Mouse (Mus musculus) heart, postnatal 0 days (tissue): ENCODE results near the gene Rpp25l. TPM values are rescaled to one million over a fixed set of nuclear protein-coding genes. Genes with fewer than 3 reads are reported as not detected.

ENCODE experiments used
- ATAC-seq: fragments of 200-750 bp; cut with Nextera tagmentation; 2 replicates; pipeline ENCODE4 v1.8.0; 2017; ENCODE audit warnings: low read depth, moderate number of reproducible peaks, moderate library complexity; ENCODE audit not compliant: insufficient read depth
- DNase-seq: peaks from one replicate; pipeline ENCODE4 v3.0.0-alpha.2; 2016; ENCODE audit warnings: low spot score
- H3K27ac ChIP-seq: fragments of 300-500 bp; sonication (generic); 2 replicates; pipeline ENCODE4 v1.5.1; 2014; ENCODE audit warnings: low read depth, mild to moderate bottlenecking
- H3K27me3 ChIP-seq: fragments of 300-500 bp; sonication (generic); 2 replicates; pipeline ENCODE4 v1.6.1; 2014; ENCODE audit warnings: low read length, mixed read lengths; ENCODE audit not compliant: control insufficient read depth, insufficient read depth
- H3K36me3 ChIP-seq: fragments of 300-500 bp; sonication (generic); replicated peaks from 2 replicates; pipeline ENCODE4 v1.6.1; 2014; ENCODE audit warnings: low read length, mixed read lengths; ENCODE audit not compliant: control insufficient read depth, insufficient read depth
- H3K4me1 ChIP-seq: fragments of 300-500 bp; sonication (generic); 2 replicates; pipeline ENCODE4 v1.6.1; 2014; ENCODE audit warnings: antibody characterized with exemption; ENCODE audit not compliant: control insufficient read depth, insufficient read depth
- H3K4me2 ChIP-seq: fragments of 300-500 bp; sonication (generic); 2 replicates; pipeline ENCODE4 v1.6.1; 2014; ENCODE audit warnings: low read depth, mild to moderate bottlenecking, low read length, moderate library complexity
- H3K4me3 ChIP-seq: fragments of 300-500 bp; sonication (generic); 2 replicates; pipeline ENCODE4 v1.5.1; 2014; ENCODE audit warnings: low read depth, low read length
- H3K9ac ChIP-seq: fragments of 300-500 bp; sonication (generic); replicated peaks from 2 replicates; pipeline ENCODE4 v1.6.1; 2014; ENCODE audit warnings: low read depth, low read length, mixed read lengths
- H3K9me3 ChIP-seq: fragments of 300-500 bp; sonication (generic); replicated peaks from 2 replicates; pipeline ENCODE4 v1.6.1; 2016; ENCODE audit warnings: low read length; ENCODE audit not compliant: control insufficient read depth
- CTCF ChIP-seq: IDR thresholded peaks from 2 replicates; pipeline ENCODE4 v1.5.1; 2016; ENCODE audit warnings: antibody characterized with exemption, control low read depth, low read depth
- EP300 ChIP-seq: IDR thresholded peaks from 2 replicates; pipeline ENCODE4 v1.6.1; 2016; ENCODE audit warnings: antibody characterized with exemption, low read depth
- WGBS: fragments of 180-500 bp; shearing (Covaris S2); extraction: QIAGEN DNeasy Blood & Tissue Kit; methylation state at CpG from one replicate; pipeline ENCODE4 v1.1.7; 2014; 5-methylcytosine and 5-hydroxymethylcytosine counted together
- polyA plus RNA-seq: library from polyadenylated mRNA; unstranded; fragments of >200 nt; fragmentation: Nextera tagmentation; extraction: Ambion mirVana; gene quantifications from 2 replicates; pipeline ENCODE4 v1.2.1, GENCODE M21; 2015
- total RNA-seq: library from RNA; depleted of rRNA; stranded (reverse); fragments of >200 nt; gene quantifications from 2 replicates; pipeline ENCODE4 v1.2.3, GENCODE M21; 2014; ENCODE audit warnings: low replicate concordance

Rpp25l gene
- total and polyA plus RNA-seq, 2 experiments from 2014 or later, result 38.9 to 49.8 TPM

DNA sequence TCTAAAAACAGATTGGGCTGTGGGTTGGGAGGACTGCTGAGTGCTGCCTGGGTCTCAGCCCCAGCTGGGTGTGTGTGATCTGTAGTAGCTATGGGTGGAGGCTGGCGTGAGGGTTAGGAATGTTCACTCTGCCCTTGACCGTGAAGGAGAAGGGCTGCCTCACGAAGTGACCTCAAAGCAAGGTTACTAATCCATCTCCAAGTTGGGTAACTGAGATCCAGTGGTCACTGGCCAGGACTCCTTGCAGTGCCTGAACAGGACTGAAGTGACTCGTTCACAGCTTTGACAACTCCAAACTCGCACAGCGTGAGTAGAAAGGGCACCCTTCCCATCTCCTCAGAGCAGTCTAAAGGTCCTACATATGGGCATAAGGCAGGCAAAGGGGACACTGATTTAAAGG is 34.5 kb downstream of the Rpp25l start:
- H3K4me2 ChIP-seq, result no peak overlapping the region
- H3K9me3 ChIP-seq, result no peaks in the 10 kb centered on the region
- no peak for ATAC-seq
- H3K27me3 ChIP-seq, result peaks cover 30% of the 10 kb centered on the region
- TF ChIP-seq CTCF, result no peak
- TF ChIP-seq EP300, result no peak
- no peak overlapping the region for H3K4me3 ChIP-seq
- no peak overlapping the region for H3K27ac ChIP-seq
- 45% methylated on average over 6 of the region's 6 CpGs for WGBS
- H3K4me1 ChIP-seq, result peaks cover 12% of the 10 kb centered on the region
- no peak overlapping the region for H3K9ac ChIP-seq
- H3K36me3 ChIP-seq, result no peaks in the 10 kb centered on the region
- no peak for DNase-seq

- Histone ChIP-seq H3K27me3 (peaks cover 27% of the 10 kb centered on the region), H3K4me2 (no peak overlapping the region), H3K9ac (no peak overlapping the region), H3K9me3 (no peaks in the 10 kb centered on the region), H3K36me3 (no peaks in the 10 kb centered on the region), H3K27ac (no peak overlapping the region), H3K4me3 (no peak overlapping the region), H3K4me1 (peaks cover 12% of the 10 kb centered on the region)
- ATAC-seq (peak; percentile 58), DNase-seq (no peak)
- TF ChIP-seq EP300 (no peak), CTCF (no peak)
- WGBS, result 32% methylated on average over 13 of the region's 13 CpGs
These were observed 36.2 kb downstream of the Rpp25l start for GRCm38 (mm10) chr4:41677006-41677629.

DNA sequence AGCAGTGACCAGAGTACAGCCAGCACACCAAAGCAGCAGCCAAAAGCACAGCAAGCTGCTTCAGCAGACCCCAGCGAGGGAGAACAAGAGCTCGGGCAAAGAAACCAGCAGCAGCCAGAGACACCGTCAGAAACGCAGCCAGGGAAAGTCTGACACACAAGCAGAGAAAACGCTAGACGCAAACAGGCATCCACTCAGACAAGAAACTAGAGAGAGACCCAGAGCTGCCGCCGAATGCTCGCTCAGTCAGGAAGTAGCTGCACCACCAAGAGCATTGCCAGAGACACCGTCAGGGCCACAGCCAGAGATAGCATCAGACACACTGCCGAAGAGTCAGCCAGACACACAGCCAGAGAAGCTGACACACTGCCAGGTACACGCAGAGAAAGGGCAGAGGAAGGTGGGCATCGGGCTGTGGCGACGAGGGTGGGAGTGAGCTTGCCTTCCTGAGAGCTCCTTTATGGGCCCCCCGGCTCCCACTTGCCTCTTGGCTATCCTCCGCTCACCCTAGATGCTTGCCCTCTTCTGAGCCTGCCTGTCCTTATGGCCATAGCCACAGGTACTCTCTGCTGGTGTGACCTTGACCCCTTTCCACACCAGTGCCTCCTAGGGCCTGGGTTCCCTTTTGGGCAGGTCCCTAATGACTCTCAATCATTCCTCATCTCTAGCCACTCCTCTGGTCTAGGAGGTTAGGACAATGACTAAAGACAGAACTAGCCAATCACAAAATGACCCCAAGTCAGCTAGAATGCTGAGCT is 36.9 kb downstream of the Rpp25l start:
- TF ChIP-seq EP300 (no peak), CTCF (no peak)
- no peaks in the 10 kb centered on the region for H3K36me3 ChIP-seq
- H3K9ac ChIP-seq, result no peak overlapping the region
- no peaks in the 10 kb centered on the region for H3K9me3 ChIP-seq
- H3K4me1 ChIP-seq, result peaks cover 12% of the 10 kb centered on the region
- DNase-seq (no peak), ATAC-seq (no peak)
- H3K27ac ChIP-seq, result no peak overlapping the region
- H3K4me2 ChIP-seq, result no peak overlapping the region
- H3K27me3 ChIP-seq, result peaks cover 32% of the 10 kb centered on the region
- no peak overlapping the region for H3K4me3 ChIP-seq
- WGBS, result 38% methylated on average over 17 of the region's 17 CpGs

DNA sequence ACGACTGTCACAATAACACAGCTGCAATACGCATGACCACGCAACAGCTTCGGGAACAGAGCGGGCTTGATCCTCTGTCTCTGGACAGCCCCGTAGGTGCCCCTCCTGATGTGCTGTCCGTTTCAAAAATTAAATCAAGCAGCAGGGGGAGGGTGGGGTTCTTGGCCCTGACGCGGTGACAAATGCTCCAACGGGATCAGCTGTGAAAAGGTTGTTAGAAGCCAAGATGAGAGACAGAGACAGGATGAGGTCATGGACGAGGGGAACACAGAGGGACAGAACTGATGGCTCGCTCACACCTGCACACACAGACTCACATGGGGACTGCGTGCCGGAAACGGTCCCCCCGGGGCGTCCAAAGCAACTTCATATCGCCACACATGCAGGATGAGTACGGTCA is 40.1 kb downstream of the Rpp25l start:
- no peak overlapping the region for H3K4me2 ChIP-seq
- TF ChIP-seq EP300, result no peak
- no peak for TF ChIP-seq CTCF
- ATAC-seq, result no peak
- WGBS, result 51% methylated on average over 19 of the region's 19 CpGs
- H3K4me3 ChIP-seq, result no peak overlapping the region
- peaks cover 38% of the 10 kb centered on the region for H3K27me3 ChIP-seq
- peaks cover 4% of the 10 kb centered on the region; the same call in 1 of the 2 replicates for H3K4me1 ChIP-seq
- H3K9ac ChIP-seq, result no peak overlapping the region
- no peak for DNase-seq
- H3K9me3 ChIP-seq, result no peaks in the 10 kb centered on the region
- no peak overlapping the region for H3K27ac ChIP-seq
- H3K36me3 ChIP-seq, result no peaks in the 10 kb centered on the region

DNA sequence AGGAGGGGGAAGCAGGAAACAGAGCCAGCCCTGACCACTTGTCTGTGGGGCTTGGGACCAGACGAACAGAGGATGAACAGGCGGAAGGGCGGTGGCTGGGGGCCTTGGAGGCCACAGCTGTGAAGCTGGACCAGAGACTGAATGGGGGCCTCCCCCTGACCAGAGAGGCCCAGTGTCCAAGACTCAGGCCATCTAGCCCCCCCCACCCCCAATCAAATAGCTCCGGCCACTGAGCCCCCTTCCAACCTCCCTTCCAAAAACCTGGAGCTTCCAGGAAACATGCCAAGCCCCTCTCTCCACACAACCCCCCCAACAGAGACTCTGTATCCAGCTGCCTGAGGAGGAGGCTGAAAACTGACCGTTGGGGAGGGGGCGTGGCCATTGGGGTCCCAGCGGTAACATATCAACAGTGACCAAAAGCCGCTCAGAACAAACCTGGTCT is 40.8 kb downstream of the Rpp25l start:
- Histone ChIP-seq H3K27ac (no peak overlapping the region), H3K27me3 (peaks cover 38% of the 10 kb centered on the region), H3K4me1 (peaks cover 4% of the 10 kb centered on the region; the same call in 1 of the 2 replicates), H3K4me3 (no peak overlapping the region), H3K9me3 (no peaks in the 10 kb centered on the region), H3K9ac (no peak overlapping the region), H3K36me3 (no peaks in the 10 kb centered on the region), H3K4me2 (no peak overlapping the region)
- ATAC-seq (peak; percentile 19; the same call in 1 of the 2 replicates), DNase-seq (no peak)
- WGBS, result 40% methylated on average over 8 of the region's 8 CpGs
- TF ChIP-seq EP300 (no peak), CTCF (no peak)
